8 mouse cellular contexts compared by ENCODE assay signal in the genomic region with DNA sequence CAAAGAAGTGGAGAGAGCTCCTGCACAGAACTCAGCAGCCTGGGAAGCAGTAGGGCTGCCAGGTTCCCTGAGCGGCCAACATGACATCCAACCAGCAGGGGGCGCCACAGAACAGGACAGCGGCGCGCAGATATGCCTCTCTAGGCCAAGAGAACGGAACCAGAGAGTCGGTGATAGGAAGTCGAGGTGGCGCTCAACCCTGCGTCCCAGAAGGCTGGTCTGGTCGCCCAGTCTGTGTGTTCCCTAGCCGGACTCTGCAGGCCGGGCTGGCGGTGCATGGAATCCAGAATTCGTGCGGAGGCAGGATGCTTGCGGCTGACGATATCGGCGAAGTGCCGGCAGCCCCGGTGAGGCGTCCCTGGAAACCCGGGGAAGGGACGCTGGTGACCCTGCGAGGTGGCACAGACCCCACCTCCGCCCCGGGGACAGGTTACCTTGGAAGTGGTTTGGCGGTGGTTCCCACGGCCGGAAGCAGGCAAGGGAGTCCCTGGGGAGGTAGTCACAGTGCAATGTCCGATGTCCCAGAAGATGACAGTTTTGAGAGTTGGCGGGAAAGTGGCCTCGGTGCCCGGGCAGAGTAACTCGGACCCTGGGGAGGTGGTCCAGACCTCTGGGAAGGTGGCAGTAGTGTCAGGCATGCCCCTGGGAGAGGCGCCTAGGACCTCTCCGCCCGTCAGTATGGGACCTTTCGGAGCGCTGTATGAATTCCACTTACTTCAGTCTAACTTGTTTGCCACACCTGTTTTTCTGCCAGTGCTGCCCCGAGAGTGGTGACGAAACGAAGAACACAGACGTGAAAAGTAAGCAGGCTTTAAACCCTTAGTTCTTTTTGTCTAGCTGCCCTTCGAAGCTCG. TPM values are rescaled to one million over a fixed set of nuclear protein-coding genes. Genes with fewer than 3 reads are reported as not detected.
DNase-seq lines count a peak whose midpoint lies in the region; ATAC-seq lines count a peak whose summit lies in the region.

A gene (plus strand): TSS at position 176 of the 854 bp plus-strand sequence.

- H3K9me3 ChIP-seq in intestine, embryonic 14.5 days (ENCODE audit: control insufficient read depth, low read length), result no peaks in the 10 kb centered on the region

- H3K4me3 ChIP-seq in intestine, embryonic 14.5 days (ENCODE audit: low read depth, low read length), result peak within 1 kb of the TSS; percentile 81

- H3K36me3 ChIP-seq in intestine, embryonic 14.5 days (ENCODE audit: control insufficient read depth, insufficient read depth, low read length), result peaks cover 18% of the 10 kb centered on the region; the same call in 1 of the 2 replicates

- no peaks in the 10 kb centered on the region for H3K27me3 ChIP-seq in intestine, embryonic 14.5 days (replicated peaks; ENCODE audit: control insufficient read depth, insufficient read depth, low read length)

- H3K27ac ChIP-seq in intestine, embryonic 14.5 days (ENCODE audit: low read depth), result no peak within 1 kb of the TSS

- peaks cover 8% of the 10 kb centered on the region for H3K4me1 ChIP-seq in intestine, embryonic 14.5 days (replicated peaks; ENCODE audit: control insufficient read depth, insufficient read depth, low read length)

- peak; percentile 74 for ATAC-seq in intestine, embryonic 14.5 days (replicated peaks; ENCODE audit: low FRiP score, low TSS enrichment, low read depth)

- peak within 1 kb of the TSS; percentile 79 for H3K9ac ChIP-seq in intestine, embryonic 14.5 days (ENCODE audit: low read length)

- DNase-seq in adrenal gland, adult 18-20 months (ENCODE audit: low spot score in 2 of 2), result peak; percentile 99
- peak; percentile 94 for DNase-seq in embryo, embryonic 11 days
- DNase-seq in gastrocnemius, postnatal 25 days, result peak; percentile 90
- peak; percentile 100 for DNase-seq in intestine, embryonic 14.5 days (ENCODE audit: low spot score)
- peak; percentile 97 to 98 for DNase-seq in left cerebral cortex, postnatal 14 days (ENCODE audit: low spot score in 2 of 2)
- DNase-seq in mesoderm, embryonic 11.5 days (ENCODE audit: low read depth, low spot score), result peak; percentile 96
- DNase-seq in right cerebral cortex, postnatal 36 days (ENCODE audit: low spot score in 2 of 2), result peak; percentile 87 to 91
- peak; percentile 91 for DNase-seq in yolk sac, embryonic 10.5 days (ENCODE audit: low spot score)

- H3K4me2 ChIP-seq in intestine, embryonic 14.5 days (ENCODE audit: low read length), result peak within 1 kb of the TSS; percentile 93

- 3% methylated on average over 46 of the region's 47 CpGs for WGBS in intestine, embryonic 14.5 days

- intact Hi-C loops in left cerebral cortex, postnatal 14 days (cut with DNase I), result no loop called here

RNA-seq across cellular contexts. Expression of the gene that starts here (rescaled TPM):
- total RNA-seq in adrenal gland, adult 18-20 months (2021), result 10 to 100 TPM; 15.9 to 18.8 TPM
- 10 to 100 TPM in 1 of 2 experiments, 1 to 10 TPM in 1; 9.5 to 10.1 TPM for total RNA-seq in gastrocnemius, postnatal 25 days (2021)
- polyA plus RNA-seq in intestine, embryonic 14.5 days (2014; fragmentation: Nextera tagmentation; extraction: Ambion mirVana), result 29.6 and 31.1 TPM in 2 replicates
- 10 to 100 TPM; 22.9 to 23.5 TPM for total RNA-seq in left cerebral cortex, postnatal 14 days (2021)
